20 mouse cellular contexts compared by ENCODE assay signal in genomic region chr1:179556921-179557320, GRCm38 (mm10).
"Had no signal": no experiment of that assay in that cellular context is flagged by ENCODE, and none has a peak within 500 bp of the region (broad histone marks: within the 10 kb centered on the region; RNA-seq: fewer than 3 reads in every experiment).

No protein-coding gene starts in this region.

- H3K27ac ChIP-seq: intestine, embryonic 15.5 days; kidney, embryonic 15.5 days; limb, embryonic 10.5 days; limb, embryonic 13.5 days; liver, embryonic 14.5 days; midbrain, embryonic 10.5 days; midbrain, embryonic 13.5 days; neural tube, embryonic 13.5 days; stomach, postnatal 0 days had no signal

- H3K4me1 ChIP-seq: intestine, embryonic 15.5 days; limb, embryonic 10.5 days had no signal

- DNase-seq: kidney, adult 11 months; kidney, adult 8-10 months; kidney, postnatal 10 days; kidney, postnatal 36 days; liver; liver, postnatal 0 days; retina, postnatal 1 day; right cerebral cortex, postnatal 25 days; thymus, postnatal 25 days had no signal

- H3K4me3 ChIP-seq: intestine, embryonic 15.5 days; kidney, embryonic 15.5 days; limb, embryonic 10.5 days; limb, embryonic 13.5 days; megakaryocyte, embryonic 14.5 days; midbrain, embryonic 10.5 days; midbrain, embryonic 13.5 days; myocyte; neural tube, embryonic 13.5 days had no signal
